Mouse (Mus musculus): ENCODE results near the gene Slc44a4. TPM values are rescaled to one million over a fixed set of nuclear protein-coding genes. Genes with fewer than 3 reads are reported as not detected.
A peak's percentile ranks its signal among the peaks of the same experiment; 100 is the strongest.
"Not testable (repeated sequence)": the region's sequence is repeated elsewhere in the genome, so short reads cannot be mapped to it uniquely, and the experiment has no call there.

The Slc44a4 gene
- polyA plus RNA-seq, 1 experiment from 2014 or later, result not detected

DNA sequence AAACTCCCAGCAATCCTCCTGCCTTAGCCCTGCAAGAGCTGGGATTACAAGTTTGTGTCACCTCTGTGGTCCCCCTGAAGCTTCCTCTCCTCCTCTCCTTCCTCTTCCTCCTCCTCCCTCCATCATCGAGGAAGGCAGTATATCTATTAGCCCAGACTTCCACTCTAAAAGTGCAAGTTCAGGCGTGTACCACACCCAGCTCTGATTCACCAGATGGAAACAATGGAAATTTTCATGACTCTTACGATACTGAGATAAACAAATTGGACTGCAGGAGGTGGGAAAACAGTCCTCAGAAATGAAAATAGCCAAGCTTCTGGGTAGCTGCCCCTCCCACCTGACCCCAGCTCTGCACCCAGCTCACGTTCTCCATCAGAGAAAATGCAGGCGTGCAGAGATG is 51.4 kb downstream of the Slc44a4 start:
- no peaks in the 10 kb centered on the region for H3K4me1 ChIP-seq (ENCODE audit: control insufficient read depth, insufficient read depth, low read length)
- no peaks in the 10 kb centered on the region for H3K36me3 ChIP-seq (ENCODE audit: control insufficient read depth, insufficient read depth, low read length)
- no peak for ATAC-seq (ENCODE audit: insufficient number of reproducible peaks, low FRiP score, low TSS enrichment, low read depth)
- 80% methylated on average over 5 of the region's 5 CpGs for WGBS
- peaks cover 22% of the 10 kb centered on the region for H3K27me3 ChIP-seq (ENCODE audit: control insufficient read depth, insufficient read depth, low read length)
- DNase-seq (ENCODE audit: low spot score), result no peak
- no peak overlapping the region for H3K27ac ChIP-seq (replicated peaks; ENCODE audit: low read depth, low read length)
- H3K9ac ChIP-seq (ENCODE audit: low read length), result no peak overlapping the region
- H3K4me2 ChIP-seq (ENCODE audit: low read depth, severe bottlenecking), result no peak overlapping the region
- no peaks in the 10 kb centered on the region for H3K9me3 ChIP-seq (ENCODE audit: control insufficient read depth, low read length)
- H3K4me3 ChIP-seq (ENCODE audit: low read depth, low read length), result no peak overlapping the region

DNA sequence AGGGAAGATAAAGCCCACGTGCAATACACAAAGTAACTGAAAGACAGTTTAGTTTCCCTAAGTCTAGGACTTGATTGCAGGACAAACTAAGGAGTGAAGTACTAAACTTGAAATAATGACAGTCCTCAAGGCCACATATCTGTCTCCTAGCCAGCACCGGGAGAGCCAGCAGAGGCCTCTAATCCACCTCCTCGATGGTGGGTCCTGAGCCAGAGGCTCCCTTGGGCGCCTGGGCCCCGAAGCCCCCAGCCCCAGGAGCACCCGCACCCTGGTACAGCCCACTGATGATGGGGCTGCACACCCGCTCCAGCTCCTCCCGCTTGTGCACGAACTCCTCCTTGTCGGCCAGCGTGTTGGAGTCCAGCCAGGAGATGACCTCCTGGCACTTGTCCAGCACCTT is 55.6 kb downstream of the Slc44a4 start, which contains the start of gene Gm20481:
Gene Gm20481 (plus strand): TSS at position 91 of the 400 bp plus-strand sequence.
- 64% methylated on average over 6 of the region's 11 CpGs for WGBS
- peaks cover 22% of the 10 kb centered on the region for H3K27me3 ChIP-seq (ENCODE audit: control insufficient read depth, insufficient read depth, low read length)
- H3K9ac ChIP-seq (ENCODE audit: low read length); DNase-seq (ENCODE audit: low spot score); H3K4me3 ChIP-seq (ENCODE audit: low read depth, low read length); H3K4me2 ChIP-seq (ENCODE audit: low read depth, severe bottlenecking); H3K27ac ChIP-seq (replicated peaks; ENCODE audit: low read depth, low read length); H3K4me1 ChIP-seq (ENCODE audit: control insufficient read depth, insufficient read depth, low read length); H3K9me3 ChIP-seq (ENCODE audit: control insufficient read depth, low read length); H3K36me3 ChIP-seq (ENCODE audit: control insufficient read depth, insufficient read depth, low read length); ATAC-seq (ENCODE audit: insufficient number of reproducible peaks, low FRiP score, low TSS enrichment, low read depth): not testable (repeated sequence)

DNA sequence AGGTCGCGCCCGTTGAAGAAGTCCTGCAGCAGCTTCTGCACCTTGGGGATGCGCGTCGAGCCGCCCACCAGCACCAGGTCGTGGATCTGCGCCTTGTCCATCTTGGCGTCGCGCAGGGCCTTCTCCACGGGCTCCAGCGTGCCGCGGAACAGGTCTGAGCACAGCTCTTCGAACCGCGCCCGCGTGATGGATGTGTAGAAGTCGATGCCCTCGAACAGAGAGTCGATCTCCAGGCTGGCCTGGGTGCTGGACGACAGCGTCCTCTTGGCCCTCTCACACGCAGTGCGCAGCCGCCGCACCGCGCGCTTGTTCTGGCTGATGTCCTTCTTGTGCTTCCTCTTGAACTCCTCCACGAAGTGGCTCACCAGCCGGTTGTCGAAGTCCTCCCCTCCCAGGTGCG is 56.6 kb downstream of the Slc44a4 start:
- not testable (repeated sequence) for H3K9me3 ChIP-seq (ENCODE audit: control insufficient read depth, low read length); H3K4me2 ChIP-seq (ENCODE audit: low read depth, severe bottlenecking); H3K36me3 ChIP-seq (ENCODE audit: control insufficient read depth, insufficient read depth, low read length); H3K4me1 ChIP-seq (ENCODE audit: control insufficient read depth, insufficient read depth, low read length); DNase-seq (ENCODE audit: low spot score); H3K27ac ChIP-seq (replicated peaks; ENCODE audit: low read depth, low read length); ATAC-seq (ENCODE audit: insufficient number of reproducible peaks, low FRiP score, low TSS enrichment, low read depth); H3K4me3 ChIP-seq (ENCODE audit: low read depth, low read length); H3K9ac ChIP-seq (ENCODE audit: low read length)
- WGBS, result 41% methylated on average over 17 of the region's 37 CpGs
- peaks cover 22% of the 10 kb centered on the region for H3K27me3 ChIP-seq (ENCODE audit: control insufficient read depth, insufficient read depth, low read length)

DNA sequence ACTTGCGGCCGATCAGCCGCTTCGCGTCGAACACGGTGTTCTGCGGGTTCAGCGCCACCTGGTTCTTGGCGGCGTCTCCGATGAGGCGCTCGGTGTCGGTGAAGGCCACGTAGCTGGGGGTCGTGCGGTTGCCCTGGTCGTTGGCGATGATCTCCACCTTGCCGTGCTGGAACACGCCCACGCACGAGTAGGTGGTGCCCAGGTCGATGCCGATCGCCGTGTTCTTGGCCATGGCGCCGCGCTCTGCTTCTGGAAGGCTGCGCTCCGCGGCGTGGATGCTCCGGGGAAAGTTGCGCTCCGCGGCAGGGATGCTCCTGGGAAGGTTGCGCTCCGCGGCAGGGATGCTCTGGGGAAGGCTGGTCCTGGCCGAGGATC is 57.4 kb downstream of the Slc44a4 start:
- not testable (repeated sequence) for H3K4me1 ChIP-seq (ENCODE audit: control insufficient read depth, insufficient read depth, low read length); H3K27ac ChIP-seq (replicated peaks; ENCODE audit: low read depth, low read length); H3K36me3 ChIP-seq (ENCODE audit: control insufficient read depth, insufficient read depth, low read length); H3K9ac ChIP-seq (ENCODE audit: low read length); H3K9me3 ChIP-seq (ENCODE audit: control insufficient read depth, low read length); DNase-seq (ENCODE audit: low spot score)
- WGBS, result 6% methylated on average over 19 of the region's 43 CpGs
- Histone ChIP-seq H3K4me2 (ENCODE audit: low read depth, severe bottlenecking) (peak overlapping the region; percentile 59), H3K27me3 (ENCODE audit: control insufficient read depth, insufficient read depth, low read length) (peaks cover 22% of the 10 kb centered on the region), H3K4me3 (ENCODE audit: low read depth, low read length) (peak overlapping the region; percentile 20; the same call in 1 of the 2 replicates)
- ATAC-seq (ENCODE audit: insufficient number of reproducible peaks, low FRiP score, low TSS enrichment, low read depth), result peak; percentile 59

DNA sequence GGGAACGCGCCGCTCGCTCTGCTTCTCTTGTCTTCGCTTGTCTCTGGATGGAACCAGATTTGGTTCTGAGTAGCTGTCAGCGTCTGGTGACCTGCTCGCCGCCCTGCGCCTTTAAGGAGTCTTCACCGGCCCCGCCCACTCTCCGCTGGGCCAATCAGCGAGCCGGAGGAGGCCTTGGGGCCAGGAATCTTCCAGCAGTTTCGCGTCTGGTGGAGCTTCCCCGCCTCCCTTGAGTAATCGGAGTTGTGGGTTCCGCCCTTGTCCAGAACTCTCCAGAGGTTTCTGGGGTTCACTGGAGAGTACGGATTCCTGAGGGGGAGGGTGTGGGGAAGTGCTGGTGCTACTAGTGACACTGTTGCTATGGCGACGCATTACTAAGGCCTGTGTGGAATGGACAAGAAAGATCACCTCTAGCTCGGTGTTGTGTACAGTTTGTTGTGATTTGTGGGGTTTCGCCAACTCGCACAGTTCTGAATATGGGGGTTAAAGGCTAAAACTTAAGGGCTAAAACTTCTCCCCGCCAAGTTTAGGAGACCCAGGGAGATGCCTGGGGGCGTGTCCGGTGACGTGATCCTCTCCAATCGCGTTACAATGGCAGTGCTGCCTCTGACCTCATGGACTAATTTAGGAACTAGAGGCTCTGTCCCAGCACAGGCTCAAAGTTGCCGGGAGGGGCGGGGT is 57.9 kb downstream of the Slc44a4 start, which contains the start of the genes Hspa1a and Hspa1l:
Gene Hspa1a (minus strand): TSS at position 88 of the 681 bp plus-strand sequence.
Gene Hspa1l (plus strand): TSS at position 635 of the 681 bp plus-strand sequence.
- not testable (repeated sequence) for H3K4me1 ChIP-seq (ENCODE audit: control insufficient read depth, insufficient read depth, low read length); H3K9me3 ChIP-seq (ENCODE audit: control insufficient read depth, low read length); H3K9ac ChIP-seq (ENCODE audit: low read length); H3K27ac ChIP-seq (replicated peaks; ENCODE audit: low read depth, low read length); H3K36me3 ChIP-seq (ENCODE audit: control insufficient read depth, insufficient read depth, low read length)
- DNase-seq (ENCODE audit: low spot score) (peak; percentile 71), ATAC-seq (ENCODE audit: insufficient number of reproducible peaks, low FRiP score, low TSS enrichment, low read depth) (peak; percentile 87)
- Histone ChIP-seq H3K27me3 (ENCODE audit: control insufficient read depth, insufficient read depth, low read length) (peaks cover 22% of the 10 kb centered on the region), H3K4me3 (ENCODE audit: low read depth, low read length) (peak within 1 kb of the TSS; percentile 30), H3K4me2 (ENCODE audit: low read depth, severe bottlenecking) (peak within 1 kb of the TSS; percentile 59)
- 2% methylated on average over 30 of the region's 33 CpGs for WGBS

DNA sequence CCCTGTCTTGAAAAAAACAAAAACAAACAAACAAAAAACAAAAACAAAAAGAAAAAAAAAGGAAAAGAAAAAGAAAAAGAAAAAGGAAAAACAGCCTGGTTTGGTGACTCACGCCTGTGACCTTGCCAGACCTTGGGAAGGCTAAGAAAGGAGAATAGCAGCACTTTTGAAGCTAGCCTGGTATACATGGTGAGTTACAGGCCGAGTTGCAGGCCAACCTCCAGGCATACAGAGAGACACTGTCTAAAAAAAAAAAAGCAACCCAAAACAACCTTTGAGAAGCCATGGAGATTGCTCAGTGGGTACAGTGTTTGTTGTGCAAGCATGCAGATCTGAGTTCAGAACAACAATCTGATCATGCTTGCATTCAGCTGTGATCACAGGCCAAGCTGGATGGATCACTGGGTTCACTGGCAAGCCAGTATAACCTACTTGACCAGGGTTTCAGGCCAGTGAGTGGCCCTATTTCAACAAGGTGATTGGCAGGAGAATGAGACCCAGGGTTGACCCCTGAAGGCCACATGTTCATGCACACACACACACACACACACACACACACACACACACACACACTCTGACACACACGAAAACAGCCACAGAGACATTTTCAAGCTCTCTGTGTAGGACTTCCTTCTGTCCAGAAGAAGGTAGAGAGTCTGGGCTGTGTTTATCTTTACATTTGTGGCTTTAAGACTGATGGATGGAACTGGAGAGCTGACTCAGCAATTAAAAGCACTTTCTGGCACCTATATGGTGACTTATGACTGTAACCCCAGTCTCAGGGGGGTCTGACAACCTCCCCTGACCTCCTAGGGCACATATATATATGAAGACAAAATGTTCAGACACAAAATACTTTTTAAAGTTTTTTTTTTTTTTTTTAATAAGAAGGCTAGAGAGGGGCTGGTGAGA is 61.6 kb downstream of the Slc44a4 start:
- Histone ChIP-seq H3K9me3 (ENCODE audit: control insufficient read depth, low read length) (no peaks in the 10 kb centered on the region), H3K4me3 (ENCODE audit: low read depth, low read length) (no peak overlapping the region), H3K36me3 (ENCODE audit: control insufficient read depth, insufficient read depth, low read length) (no peaks in the 10 kb centered on the region), H3K27ac (replicated peaks; ENCODE audit: low read depth, low read length) (no peak overlapping the region), H3K4me2 (ENCODE audit: low read depth, severe bottlenecking) (no peak overlapping the region), H3K4me1 (ENCODE audit: control insufficient read depth, insufficient read depth, low read length) (peaks cover under 1% of the 10 kb centered on the region; the same call in 1 of the 2 replicates), H3K9ac (ENCODE audit: low read length) (no peak overlapping the region), H3K27me3 (ENCODE audit: control insufficient read depth, insufficient read depth, low read length) (no peaks in the 10 kb centered on the region)
- WGBS, result 75% methylated on average over 3 of the region's 3 CpGs
- ATAC-seq (ENCODE audit: insufficient number of reproducible peaks, low FRiP score, low TSS enrichment, low read depth), result no peak
- DNase-seq (ENCODE audit: low spot score), result no peak

DNA sequence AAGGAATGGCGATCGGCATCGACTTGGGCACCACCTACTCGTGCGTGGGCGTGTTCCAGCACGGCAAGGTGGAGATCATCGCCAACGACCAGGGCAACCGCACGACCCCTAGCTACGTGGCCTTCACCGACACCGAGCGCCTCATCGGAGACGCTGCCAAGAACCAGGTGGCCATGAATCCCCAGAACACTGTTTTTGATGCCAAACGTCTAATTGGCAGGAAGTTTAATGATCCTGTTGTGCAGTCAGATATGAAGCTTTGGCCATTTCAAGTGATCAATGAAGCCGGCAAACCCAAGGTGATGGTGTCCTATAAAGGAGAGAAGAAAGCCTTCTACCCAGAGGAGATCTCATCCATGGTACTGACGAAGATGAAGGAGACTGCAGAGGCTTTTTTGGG is 62.7 kb downstream of the Slc44a4 start:
- Histone ChIP-seq H3K4me3 (ENCODE audit: low read depth, low read length) (no peak overlapping the region), H3K4me1 (ENCODE audit: control insufficient read depth, insufficient read depth, low read length) (peaks cover 2% of the 10 kb centered on the region; the same call in 1 of the 2 replicates), H3K4me2 (ENCODE audit: low read depth, severe bottlenecking) (no peak overlapping the region), H3K9ac (ENCODE audit: low read length) (no peak overlapping the region), H3K27me3 (ENCODE audit: control insufficient read depth, insufficient read depth, low read length) (no peaks in the 10 kb centered on the region), H3K27ac (replicated peaks; ENCODE audit: low read depth, low read length) (no peak overlapping the region), H3K36me3 (ENCODE audit: control insufficient read depth, insufficient read depth, low read length) (no peaks in the 10 kb centered on the region), H3K9me3 (ENCODE audit: control insufficient read depth, low read length) (no peaks in the 10 kb centered on the region)
- 95% methylated on average over 20 of the region's 20 CpGs for WGBS
- ATAC-seq (ENCODE audit: insufficient number of reproducible peaks, low FRiP score, low TSS enrichment, low read depth), result no peak
- no peak for DNase-seq (ENCODE audit: low spot score)

DNA sequence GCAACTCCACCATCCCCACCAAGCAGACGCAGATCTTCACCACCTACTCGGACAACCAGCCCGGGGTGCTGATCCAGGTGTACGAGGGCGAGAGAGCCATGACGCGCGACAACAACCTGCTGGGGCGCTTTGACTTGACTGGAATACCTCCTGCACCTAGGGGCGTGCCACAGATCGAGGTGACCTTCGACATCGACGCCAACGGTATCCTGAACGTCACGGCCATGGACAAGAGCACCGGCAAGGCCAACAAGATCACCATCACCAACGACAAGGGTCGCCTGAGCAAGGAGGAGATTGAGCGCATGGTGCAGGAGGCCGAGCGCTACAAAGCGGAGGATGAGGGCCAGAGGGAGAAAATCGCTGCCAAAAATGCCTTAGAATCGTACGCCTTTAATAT is 64.0 kb downstream of the Slc44a4 start:
- no peak overlapping the region for H3K9ac ChIP-seq (ENCODE audit: low read length)

More for the DNA sequence above, 64.0 kb downstream of the Slc44a4 start:
- Histone ChIP-seq H3K4me3 (ENCODE audit: low read depth, low read length) (no peak overlapping the region), H3K27me3 (ENCODE audit: control insufficient read depth, insufficient read depth, low read length) (no peaks in the 10 kb centered on the region), H3K9me3 (ENCODE audit: control insufficient read depth, low read length) (no peaks in the 10 kb centered on the region), H3K4me2 (ENCODE audit: low read depth, severe bottlenecking) (no peak overlapping the region), H3K4me1 (ENCODE audit: control insufficient read depth, insufficient read depth, low read length) (peaks cover 8% of the 10 kb centered on the region), H3K36me3 (ENCODE audit: control insufficient read depth, insufficient read depth, low read length) (no peaks in the 10 kb centered on the region), H3K27ac (replicated peaks; ENCODE audit: low read depth, low read length) (no peak overlapping the region)
- WGBS, result 89% methylated on average over 27 of the region's 27 CpGs
- DNase-seq (ENCODE audit: low spot score) (no peak), ATAC-seq (ENCODE audit: insufficient number of reproducible peaks, low FRiP score, low TSS enrichment, low read depth) (no peak)
